Mouse (Mus musculus): ENCODE measurements around the gene Cdk15. TPM values are rescaled to one million over a fixed set of nuclear protein-coding genes. Genes with fewer than 3 reads are reported as not detected.

The Cdk15 gene
- total RNA-seq, 2 experiments from 2014 or later, result not detected

- no peak for DNase-seq (ENCODE audit: low spot score in 2 of 2)
- no peak overlapping the region for H3K4me3 ChIP-seq
- TF ChIP-seq CTCF (conservative IDR thresholded peaks at IDR 0.05), result no peak
- no peak overlapping the region for H3K27ac ChIP-seq
Measured at GRCm38 (mm10) chr1:59399554-59400325, 143.0 kb downstream of the Cdk15 start.

GRCm38 (mm10) chr1:59401253-59401652, 144.5 kb downstream of the Cdk15 start:
- no peak for DNase-seq (ENCODE audit: low spot score in 2 of 2)
- no peak for TF ChIP-seq CTCF (conservative IDR thresholded peaks at IDR 0.05)
- H3K27ac ChIP-seq, result no peak overlapping the region

More at GRCm38 (mm10) chr1:59401253-59401652, 144.5 kb downstream of the Cdk15 start:
- H3K4me3 ChIP-seq, result no peak overlapping the region

Other genes with a start within 250 kb of the Cdk15 start
- gene C2cd6, start 162.0 kb upstream of the Cdk15 start, total RNA-seq (2021), result not detected
- 10 to 100 TPM; 29.8 to 31.6 TPM for gene Tmem237, start 136.5 kb upstream of the Cdk15 start, total RNA-seq (2021)
- 1 to 10 TPM; 1.8 to 2.7 TPM for gene Mpp4, start 93.5 kb upstream of the Cdk15 start, total RNA-seq (2021)
- gene Als2, start 19.7 kb upstream of the Cdk15 start, total RNA-seq (2021), result 10 to 100 TPM; 50.0 to 51.8 TPM
- gene Fzd7, start 225.5 kb downstream of the Cdk15 start, total RNA-seq (2021), result 1 to 10 TPM; 5.4 to 6.7 TPM